Mouse (Mus musculus) embryonic stem cell, embryonic (primary cell): ENCODE results near the gene Tnik.

ENCODE experiments used
- CTCF ChIA-PET, 4 experiments: fragments of 300-600 bp in 2 of 4; fragments of 350-600 bp in 2 of 4; sonication (Branson Sonifier 250); formaldehyde crosslinking; loops; one replicate each; lab custom pipeline; 2022; ENCODE audit warnings: inconsistent platforms in 2 of 4; lab: Charles Lee
- POLR2A ChIA-PET, 4 experiments: fragments of 300-600 bp in 2 of 4; fragments of 350-600 bp in 2 of 4; sonication (Branson Sonifier 250); formaldehyde crosslinking; loops; one replicate each; lab custom pipeline; 2022; ENCODE audit warnings: antibody characterized with exemption in 4 of 4, inconsistent platforms in 1 of 4; lab: Charles Lee

Tnik gene

GRCm38 (mm10) chr3:28263002-28263947, at the start of gene Tnik:
Gene Tnik (plus strand): TSS chr3:28263214.
- POLR2A ChIA-PET: interaction anchor here (0.6 to 1.5 kb wide), 11 partner anchors 9 to 1046 kb away, joined by 3 to 7 read pairs (median 4); partner anchors contain the start of gene Rpl22l1 (in 1 of the 4)
- CTCF ChIA-PET: interaction anchor here (0.6 to 1.2 kb wide), 8 partner anchors 9 to 459 kb away, joined by 3 to 7 read pairs (median 4); no protein-coding TSS in a partner anchor

- CTCF ChIA-PET: interaction anchor here in 1 of 4 experiments (1.0 to 1.3 kb wide), 2 partner anchors 48 to 80 kb away, joined by 3 to 5 read pairs; partner anchors contain the start of gene Tnik
- POLR2A ChIA-PET: interaction anchor here in 1 of 4 experiments (0.5 kb wide), 1 partner anchor 607 kb away, joined by 3 read pairs; no protein-coding TSS in a partner anchor
Measured at GRCm38 (mm10) chr3:28214886-28215311, 48.1 kb upstream of the Tnik start.

GRCm38 (mm10) chr3:28217001-28217400, 46.0 kb upstream of the Tnik start:
- POLR2A ChIA-PET: interaction anchor here in 2 of 4 experiments (1.0 to 1.4 kb wide), 4 partner anchors 14 to 588 kb away, joined by 3 to 5 read pairs (median 4); partner anchors contain the start of gene Rpl22l1 (in 1 of the 2)

GRCm38 (mm10) chr3:28219533-28219932, 43.5 kb upstream of the Tnik start:
- POLR2A ChIA-PET: interaction anchor here in 1 of 4 experiments (0.5 to 0.6 kb wide), 2 partner anchors 9 to 583 kb away, joined by 3 to 4 read pairs; no protein-coding TSS in a partner anchor
- CTCF ChIA-PET: no interaction called here

More at GRCm38 (mm10) chr3:28217001-28217400, 46.0 kb upstream of the Tnik start:
- CTCF ChIA-PET: interaction anchor here in 1 of 4 experiments (1.9 kb wide), 1 partner anchor 51 kb away, joined by 5 read pairs; no protein-coding TSS in a partner anchor

GRCm38 (mm10) chr3:28219964-28220363, 43.0 kb upstream of the Tnik start:
- POLR2A ChIA-PET: no interaction called here

GRCm38 (mm10) chr3:28224437-28225356, 38.3 kb upstream of the Tnik start:
- ChIA-PET POLR2A (interaction anchor here in 2 of 4 experiments (1.0 to 1.3 kb wide), 3 partner anchors 37 to 582 kb away, joined by 3 read pairs; partner anchors contain the start of gene Tnik (in 1 of the 2)), CTCF (interaction anchor here in 1 of 4 experiments (0.6 kb wide), 1 partner anchor 428 kb away, joined by 3 read pairs; no protein-coding TSS in a partner anchor)

More at GRCm38 (mm10) chr3:28219964-28220363, 43.0 kb upstream of the Tnik start:
- CTCF ChIA-PET: no interaction called here

GRCm38 (mm10) chr3:28225357-28225905, 37.6 kb upstream of the Tnik start:
- ChIA-PET CTCF (no interaction called here), POLR2A (interaction anchor here in 1 of 4 experiments (1.2 to 1.3 kb wide), 2 partner anchors 36 to 581 kb away, joined by 3 read pairs; no protein-coding TSS in a partner anchor)

GRCm38 (mm10) chr3:28226181-28226580, 36.8 kb upstream of the Tnik start:
- POLR2A ChIA-PET: interaction anchor here in 1 of 4 experiments (0.6 kb wide), 1 partner anchor 33 kb away, joined by 4 read pairs; no protein-coding TSS in a partner anchor
- CTCF ChIA-PET: interaction anchor here in 1 of 4 experiments (0.7 kb wide), 1 partner anchor 888 kb away, joined by 4 read pairs; no protein-coding TSS in a partner anchor

GRCm38 (mm10) chr3:28228930-28229329, 34.1 kb upstream of the Tnik start:
- POLR2A ChIA-PET: no interaction called here
- CTCF ChIA-PET: no interaction called here

GRCm38 (mm10) chr3:28229503-28229902, 33.5 kb upstream of the Tnik start:
- POLR2A ChIA-PET: no interaction called here
- CTCF ChIA-PET: no interaction called here

- ChIA-PET POLR2A (no interaction called here), CTCF (no interaction called here)
Measured at GRCm38 (mm10) chr3:28232885-28233284, 30.1 kb upstream of the Tnik start.

GRCm38 (mm10) chr3:28234179-28234578, 28.8 kb upstream of the Tnik start:
- ChIA-PET CTCF (no interaction called here), POLR2A (no interaction called here)

GRCm38 (mm10) chr3:28236689-28237088, 26.3 kb upstream of the Tnik start:
- POLR2A ChIA-PET: interaction anchor here in 1 of 4 experiments (0.6 kb wide), 1 partner anchor 151 kb away, joined by 9 read pairs; no protein-coding TSS in a partner anchor

GRCm38 (mm10) chr3:28238136-28238535, 24.9 kb upstream of the Tnik start:
- CTCF ChIA-PET: interaction anchor here in 1 of 4 experiments (0.5 kb wide), 1 partner anchor 131 kb away, joined by 4 read pairs; no protein-coding TSS in a partner anchor

More at GRCm38 (mm10) chr3:28236689-28237088, 26.3 kb upstream of the Tnik start:
- CTCF ChIA-PET: no interaction called here

GRCm38 (mm10) chr3:28242561-28242960, 20.5 kb upstream of the Tnik start:
- ChIA-PET CTCF (no interaction called here), POLR2A (interaction anchor here in 1 of 4 experiments (0.9 kb wide), 1 partner anchor 12 kb away, joined by 3 read pairs; no protein-coding TSS in a partner anchor)

More at GRCm38 (mm10) chr3:28238136-28238535, 24.9 kb upstream of the Tnik start:
- POLR2A ChIA-PET: interaction anchor here in 1 of 4 experiments (0.5 kb wide), 1 partner anchor 163 kb away, joined by 3 read pairs; no protein-coding TSS in a partner anchor

GRCm38 (mm10) chr3:28244244-28244890, 18.6 kb upstream of the Tnik start:
- POLR2A ChIA-PET: interaction anchor here in 1 of 4 experiments (0.7 kb wide), 1 partner anchor 1254 kb away, joined by 4 read pairs; no protein-coding TSS in a partner anchor
- CTCF ChIA-PET: no interaction called here
